Mouse (Mus musculus) megakaryocyte, embryonic 14.5 days (primary cell): ENCODE measurements at regions not wholly inside any gene's neighbourhood (a gene's known extent, or its start where the extent isn't known, plus 50 kb on each side); places are given as distances from the start of the nearest gene placed in this dataset.

Experiments
- H3K27me3 ChIP-seq: replicated peaks from 2 replicates; pipeline ENCODE3; 2012; ENCODE audit warnings: inconsistent platforms
- H3K36me3 ChIP-seq: replicated peaks from 2 replicates; pipeline ENCODE3; 2012; ENCODE audit warnings: low read length, inconsistent platforms, mixed read lengths
- H3K4me1 ChIP-seq: 2 replicates; pipeline ENCODE4 v1.6.1; 2012; ENCODE audit warnings: inconsistent platforms
- H3K4me3 ChIP-seq: replicated peaks from 2 replicates; pipeline ENCODE3; 2012; ENCODE audit warnings: moderate library complexity, mild to moderate bottlenecking, inconsistent platforms
- H3K9me3 ChIP-seq: 2 replicates; pipeline ENCODE4 v1.6.1; 2012; ENCODE audit warnings: inconsistent platforms
- FLI1 ChIP-seq: IDR thresholded peaks from 2 replicates; pipeline ENCODE4 v1.6.1; 2012; ENCODE audit warnings: low read length, inconsistent platforms, mixed read lengths
- GATA1 ChIP-seq: IDR thresholded peaks from 3 replicates; pipeline ENCODE4 v1.6.1; 2012; ENCODE audit warnings: mixed read lengths, low read length, inconsistent platforms, borderline replicate concordance

DNA sequence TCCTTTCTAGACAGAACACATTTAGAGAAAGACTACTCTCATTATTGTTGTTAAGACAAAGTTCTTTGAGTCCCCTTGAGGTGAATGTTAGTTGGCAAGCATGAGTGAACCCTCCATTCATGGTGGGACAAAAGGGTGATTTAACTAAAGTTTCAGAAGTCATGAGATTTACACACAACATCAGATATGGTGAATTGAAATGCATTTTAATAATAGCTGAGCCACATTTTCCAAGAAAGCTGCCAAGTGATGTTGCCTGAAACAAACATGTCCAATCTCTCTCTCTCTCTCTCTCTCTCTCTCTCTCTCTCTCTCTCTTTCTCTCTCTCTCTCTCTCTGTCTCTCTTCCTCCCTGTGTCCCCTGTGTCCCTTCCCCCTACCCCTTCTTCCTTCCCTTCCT lies 303.7 kb downstream of the Pten start:
- H3K36me3 ChIP-seq = no peaks in the 10 kb centered on the region
- no peaks in the 10 kb centered on the region for H3K9me3 ChIP-seq
- TF ChIP-seq GATA1 = no peak
- 0 out of 2 replicates have a peak, but pooled peaks cover 3% of the 10 kb centered on the region for H3K4me1 ChIP-seq
- H3K27me3 ChIP-seq = peaks cover 2% of the 10 kb centered on the region
- H3K4me3 ChIP-seq = no peak overlapping the region

DNA sequence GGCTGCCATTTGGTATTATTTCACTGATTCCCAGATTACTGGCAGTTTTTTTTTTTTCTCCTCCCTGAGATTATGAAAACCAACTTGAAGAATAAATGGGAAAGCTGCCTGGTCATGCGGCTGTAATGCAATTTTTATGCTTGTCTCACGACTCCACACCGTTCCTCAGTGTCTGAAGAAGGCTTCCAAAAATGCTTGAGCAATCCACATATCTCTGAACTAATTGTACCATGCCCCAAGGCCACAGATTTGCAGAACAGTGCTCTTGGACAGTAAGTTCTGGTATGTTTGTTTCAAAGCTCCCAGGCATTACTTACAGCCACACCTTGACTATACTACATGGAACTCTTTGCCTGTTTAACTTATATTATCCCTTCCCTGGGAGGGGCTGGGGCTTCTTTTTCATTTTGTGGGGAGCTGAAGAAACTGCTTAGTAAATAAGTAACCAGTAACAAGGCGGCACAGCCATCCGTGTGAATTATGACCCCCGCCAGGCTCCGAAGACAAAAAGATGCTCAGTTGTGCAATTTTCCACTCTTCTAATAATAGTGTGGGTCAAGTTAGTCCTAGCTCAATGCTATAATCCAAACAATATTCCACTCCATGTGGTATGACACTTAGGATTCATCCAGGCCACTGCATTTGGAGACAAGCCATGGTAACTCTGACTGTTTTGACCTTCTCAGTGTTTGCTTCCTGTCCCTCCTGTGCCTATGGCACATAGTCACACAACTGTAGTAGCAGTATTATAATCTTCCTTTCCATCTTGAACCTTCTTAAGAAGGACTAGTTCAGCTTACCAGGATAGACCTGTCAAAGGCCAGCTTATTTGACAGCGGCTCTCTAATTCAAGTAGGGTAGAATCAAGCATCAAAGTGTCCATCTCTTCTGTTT lies 305.1 kb downstream of the Pten start:
- TF ChIP-seq GATA1 (no peak), FLI1 (no peak)
- Histone ChIP-seq H3K9me3 (no peaks in the 10 kb centered on the region), H3K27me3 (peaks cover 2% of the 10 kb centered on the region), H3K4me3 (no peak overlapping the region), H3K36me3 (no peaks in the 10 kb centered on the region), H3K4me1 (0 out of 2 replicates have a peak, but pooled peaks cover 3% of the 10 kb centered on the region)

DNA sequence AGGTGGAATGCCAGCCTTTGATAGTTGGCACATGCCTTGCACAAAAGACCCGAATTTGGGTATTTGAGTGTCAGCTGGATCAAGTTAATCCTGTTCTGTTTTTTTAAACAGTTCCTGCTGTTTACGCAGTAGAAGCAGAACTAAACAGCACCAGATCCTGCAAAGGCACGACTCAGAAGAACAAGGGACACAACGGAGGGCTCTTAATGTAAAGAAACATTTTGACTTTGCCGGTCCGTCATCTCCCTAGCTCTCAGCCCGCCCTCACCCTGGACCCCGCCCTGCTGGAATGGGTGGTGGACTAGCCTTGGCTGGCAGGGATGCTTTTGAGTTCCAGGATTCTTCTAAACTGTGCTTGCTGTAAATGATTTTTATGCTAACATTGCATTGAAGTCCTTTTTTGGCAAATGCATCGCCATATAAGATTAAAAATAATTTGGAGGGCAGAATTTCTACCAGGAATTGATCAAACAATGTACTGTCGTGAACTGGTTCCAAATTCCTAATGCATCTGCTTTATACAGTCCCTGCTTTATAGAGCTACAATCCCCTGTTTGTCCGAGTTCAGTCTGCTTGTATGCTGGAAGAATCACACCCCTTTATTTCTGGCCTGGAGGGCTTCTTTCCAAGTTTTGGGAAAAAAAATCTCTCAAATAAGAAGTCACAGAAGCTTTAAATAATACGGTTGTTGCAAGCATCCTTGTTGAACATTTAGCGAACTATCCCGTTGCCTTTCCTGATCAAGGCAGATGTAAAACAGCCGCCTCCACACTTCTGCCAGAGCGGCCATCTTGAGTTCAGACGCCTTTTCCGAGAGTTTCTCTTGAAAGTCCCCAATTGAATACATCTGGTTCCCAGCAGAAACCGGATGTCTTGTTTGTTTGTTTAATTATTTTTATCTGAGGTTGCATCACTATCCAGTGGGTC lies 308.2 kb downstream of the Pten start:
- no peaks in the 10 kb centered on the region for H3K36me3 ChIP-seq

DNA sequence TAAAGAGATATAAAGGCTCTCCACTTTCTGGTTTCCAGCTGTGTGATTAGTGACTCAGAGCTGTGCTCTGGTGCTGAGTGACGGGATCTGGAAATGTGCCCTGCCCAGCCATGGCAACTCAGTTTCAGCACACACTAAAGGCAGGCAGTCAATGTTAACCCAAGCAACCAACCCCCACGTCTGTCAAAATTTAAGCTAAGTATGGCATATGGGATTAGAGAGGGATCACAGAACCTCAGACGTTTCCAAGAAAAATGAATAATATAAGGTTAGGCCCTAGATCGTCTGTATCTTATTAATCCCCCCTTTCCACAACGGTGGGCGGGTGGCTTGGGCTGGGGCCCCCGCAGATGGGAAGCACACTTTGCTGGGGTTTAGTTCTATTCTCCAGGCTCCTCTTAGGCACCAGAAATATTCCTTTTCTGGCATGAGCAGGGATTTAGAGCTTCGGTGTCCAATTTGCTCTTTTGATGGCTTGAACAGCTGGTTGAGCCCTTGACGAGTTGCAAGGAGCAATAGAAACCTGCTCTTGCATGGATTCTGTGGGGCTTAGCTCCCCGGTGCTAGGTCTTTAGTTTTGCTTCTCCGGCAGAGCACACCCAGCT lies 311.2 kb downstream of the Pten start:
- Histone ChIP-seq H3K27me3 (peaks cover 17% of the 10 kb centered on the region), H3K9me3 (no peaks in the 10 kb centered on the region), H3K36me3 (no peaks in the 10 kb centered on the region), H3K4me1 (peaks cover 6% of the 10 kb centered on the region; the same call in 1 of the 2 replicates), H3K4me3 (no peak overlapping the region)
- no peak for TF ChIP-seq GATA1
- TF ChIP-seq FLI1 = no peak

More for the DNA sequence above, 308.2 kb downstream of the Pten start:
- TF ChIP-seq GATA1 (no peak), FLI1 (no peak)
- Histone ChIP-seq H3K4me3 (no peak overlapping the region), H3K4me1 (peaks cover 6% of the 10 kb centered on the region; the same call in 1 of the 2 replicates), H3K9me3 (no peaks in the 10 kb centered on the region), H3K27me3 (peaks cover 17% of the 10 kb centered on the region)

DNA sequence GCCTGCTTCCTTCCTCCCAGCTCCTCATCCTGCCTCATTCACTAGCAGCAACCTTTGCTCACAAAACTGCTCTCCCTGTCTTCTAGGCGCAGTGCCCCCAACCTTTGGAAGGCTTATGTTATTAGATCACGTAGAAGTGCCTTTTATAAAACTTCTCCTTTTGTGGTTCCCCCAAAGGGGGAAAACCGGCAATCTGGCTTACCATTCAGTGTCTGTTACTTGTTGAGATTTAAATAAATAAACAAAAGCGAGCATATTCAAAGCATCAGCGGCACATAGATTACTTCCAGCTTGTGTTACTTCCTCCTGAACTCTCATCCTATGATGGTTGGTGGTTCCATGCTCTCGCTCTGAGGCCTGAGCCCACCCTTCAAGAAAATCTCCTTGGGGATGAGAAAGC lies 312.5 kb downstream of the Pten start:
- TF ChIP-seq FLI1 = no peak
- TF ChIP-seq GATA1 = no peak
- Histone ChIP-seq H3K4me1 (peaks cover 11% of the 10 kb centered on the region), H3K9me3 (no peaks in the 10 kb centered on the region), H3K36me3 (no peaks in the 10 kb centered on the region), H3K4me3 (no peak overlapping the region), H3K27me3 (peaks cover 14% of the 10 kb centered on the region)

DNA sequence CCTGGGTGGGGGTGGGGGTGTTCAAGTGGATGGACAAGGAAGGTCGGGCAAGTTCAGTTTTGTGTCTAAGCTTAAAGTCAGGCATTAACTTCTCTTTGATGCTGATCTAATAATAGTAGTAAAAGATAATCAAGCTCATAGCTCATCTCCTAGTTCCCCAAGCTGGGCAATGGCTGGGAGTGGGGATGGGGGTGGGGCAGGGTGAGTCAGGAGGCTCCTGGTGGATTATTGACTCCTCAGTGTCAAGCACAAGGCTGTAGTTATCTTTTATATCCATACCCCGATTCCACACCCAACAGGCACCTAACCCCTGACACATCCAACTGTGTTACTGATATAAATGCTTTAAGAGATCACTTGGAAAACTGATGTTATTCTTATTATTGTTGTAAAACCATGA lies 315.0 kb downstream of the Pten start:
- H3K27me3 ChIP-seq = peaks cover 14% of the 10 kb centered on the region
- TF ChIP-seq GATA1 (no peak), FLI1 (no peak)
- no peaks in the 10 kb centered on the region for H3K9me3 ChIP-seq
- H3K36me3 ChIP-seq = no peaks in the 10 kb centered on the region
- H3K4me1 ChIP-seq = peaks cover 20% of the 10 kb centered on the region
- no peak overlapping the region for H3K4me3 ChIP-seq

DNA sequence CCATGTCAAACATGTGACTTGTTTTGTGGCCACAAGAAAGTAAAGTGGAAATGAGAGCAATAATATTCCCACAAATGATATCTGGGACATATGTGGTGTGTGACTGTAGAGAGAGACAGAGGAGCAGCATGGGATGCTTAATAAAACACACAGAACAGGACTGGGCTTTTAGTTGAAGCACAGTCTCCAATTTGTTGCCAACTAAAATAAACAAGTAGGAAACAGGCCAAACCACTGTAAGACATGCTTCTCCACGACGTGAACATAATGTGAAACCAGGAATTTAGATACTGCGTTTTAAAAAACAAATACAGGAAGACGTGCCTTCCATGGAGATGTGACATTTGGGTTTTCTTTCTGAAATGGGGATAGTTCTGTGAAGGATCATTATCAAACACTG lies 317.2 kb downstream of the Rnls start:
- Histone ChIP-seq H3K4me3 (no peak overlapping the region), H3K36me3 (no peaks in the 10 kb centered on the region), H3K4me1 (peaks cover 23% of the 10 kb centered on the region), H3K27me3 (peaks cover 5% of the 10 kb centered on the region), H3K9me3 (no peaks in the 10 kb centered on the region)
- TF ChIP-seq GATA1 (no peak), FLI1 (no peak)

DNA sequence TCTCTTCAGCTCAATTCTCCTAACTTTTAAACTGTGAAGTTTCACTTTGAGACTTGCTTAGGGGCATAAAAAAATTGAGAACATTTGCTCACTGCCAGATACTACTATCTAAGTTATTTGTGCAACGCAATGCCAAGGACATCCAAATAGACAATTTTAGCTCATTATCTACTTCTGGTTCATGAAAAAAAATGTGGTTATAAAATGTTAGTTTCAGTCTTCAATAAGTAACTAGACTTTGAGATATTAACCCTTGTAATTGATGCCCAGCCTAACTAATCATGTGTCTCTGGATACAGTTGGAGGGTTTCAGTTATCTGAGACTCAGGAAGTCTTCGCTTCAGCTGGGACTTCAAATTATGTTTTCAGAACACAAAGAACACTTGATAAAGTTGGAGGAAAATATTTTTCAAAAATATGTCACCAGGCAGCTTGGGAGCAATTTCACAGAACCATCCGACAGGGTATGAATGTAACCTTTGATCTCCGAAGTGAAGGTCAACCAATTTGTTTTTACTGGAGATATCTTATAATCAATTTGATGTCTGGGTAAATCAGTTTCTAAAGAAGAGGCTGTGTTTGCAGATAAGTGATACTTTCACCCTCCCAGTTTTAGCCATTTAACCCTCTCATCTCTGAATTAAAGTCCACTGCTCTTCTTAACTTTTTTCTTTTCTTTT lies 313.3 kb downstream of the Rnls start:
- Histone ChIP-seq H3K4me3 (no peak overlapping the region), H3K27me3 (no peaks in the 10 kb centered on the region), H3K9me3 (no peaks in the 10 kb centered on the region), H3K4me1 (peaks cover 31% of the 10 kb centered on the region), H3K36me3 (no peaks in the 10 kb centered on the region)
- TF ChIP-seq GATA1 (no peak), FLI1 (no peak)

DNA sequence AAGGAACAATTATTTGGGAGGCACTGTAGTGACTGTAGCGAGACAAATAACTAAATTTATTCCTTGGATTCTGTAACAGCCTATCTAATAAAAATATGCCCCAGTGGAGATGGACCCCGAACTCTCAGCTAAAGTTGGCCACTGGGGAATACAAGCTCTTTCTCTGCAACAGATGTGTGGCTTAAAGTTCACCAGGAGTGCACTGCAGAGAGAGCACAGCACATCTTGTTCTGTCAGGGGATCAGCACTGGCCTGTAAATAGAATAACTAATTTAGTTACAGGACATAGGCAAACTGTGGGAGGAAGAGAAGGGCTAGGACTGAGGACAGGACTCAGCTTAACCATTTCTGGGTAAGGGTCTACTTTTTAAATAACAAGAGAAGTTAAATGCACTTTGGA lies 312.1 kb downstream of the Rnls start:
- Histone ChIP-seq H3K4me1 (peaks cover 25% of the 10 kb centered on the region), H3K9me3 (no peaks in the 10 kb centered on the region)
- TF ChIP-seq FLI1 (no peak), GATA1 (no peak)

More for the DNA sequence above, 312.1 kb downstream of the Rnls start:
- H3K4me3 ChIP-seq = no peak overlapping the region
- H3K27me3 ChIP-seq = no peaks in the 10 kb centered on the region
- no peaks in the 10 kb centered on the region for H3K36me3 ChIP-seq
